Mouse (Mus musculus) Patski (cell line): ENCODE results near the gene Fbxo41. TPM values are rescaled to one million over a fixed set of nuclear protein-coding genes. Genes with fewer than 3 reads are reported as not detected.

Source experiments
- ATAC-seq: fragments of 100-300 bp; one replicate; pipeline ENCODE4 v1.8.0; 2021
- CTCF ChIA-PET: fragments of 350-600 bp; sonication (Branson Sonifier 250); formaldehyde crosslinking; loops from one replicate; lab custom pipeline; 2022; ENCODE audit warnings: inconsistent platforms; lab: Charles Lee
- POLR2A ChIA-PET: fragments of 350-600 bp; sonication (Branson Sonifier 250); formaldehyde crosslinking; loops from one replicate; lab custom pipeline; 2022; ENCODE audit warnings: antibody characterized with exemption, inconsistent platforms; lab: Charles Lee
- DNase-seq: peaks from one replicate; pipeline ENCODE4 v3.0.0-alpha.2; 2011; ENCODE audit warnings: low read depth, low spot score
- H3K27me3 ChIP-seq: fragments of 371-371 bp; one replicate; pipeline ENCODE4 v1.5.1; 2021
- CTCF ChIP-seq: fragments of 100-300 bp; IDR thresholded peaks from one replicate; pipeline ENCODE4 v1.5.1; 2021
- in situ Hi-C: fragments of 300-500 bp; cut with MboI; formaldehyde crosslinking; loops from 3 replicates; pipeline ENCODE4 v1.11.1; 2018; ENCODE audit warnings: low pct_unique_long_range_greater_than_20kb, mixed read lengths
- polyA plus RNA-seq: library from polyadenylated mRNA; unstranded; gene quantifications from one replicate; pipeline ENCODE4 v1.2.3, GENCODE M21; 2021

Gene Fbxo41
- 0.06 TPM for polyA plus RNA-seq

GRCm38 (mm10) chr6:85502911-85503250, at the start of gene Fbxo41:
Fbxo41 (minus strand) TSS chr6:85502994.
- ATAC-seq (no peak), DNase-seq (no peak)
- H3K27me3 ChIP-seq = peaks cover 69% of the 10 kb centered on the region
- CTCF ChIA-PET = no interaction called here
- POLR2A ChIA-PET = no interaction called here
- in situ Hi-C loops = no loop called here
- TF ChIP-seq CTCF = no peak

GRCm38 (mm10) chr6:85547642-85548041, 44.8 kb upstream of the Fbxo41 start:
- CTCF ChIA-PET = interaction anchor here (1.3 kb wide), 1 partner anchor 62 kb away, joined by 3 read pairs; no protein-coding TSS in a partner anchor
- in situ Hi-C loops = no loop called here

GRCm38 (mm10) chr6:85544251-85544881, 41.6 kb upstream of the Fbxo41 start:
- H3K27me3 ChIP-seq = peaks cover 26% of the 10 kb centered on the region
- DNase-seq (no peak), ATAC-seq (no peak)
- no peak for TF ChIP-seq CTCF
- ChIA-PET CTCF (no interaction called here), POLR2A (no interaction called here)
- in situ Hi-C loops = no loop called here

More at GRCm38 (mm10) chr6:85547642-85548041, 44.8 kb upstream of the Fbxo41 start:
- TF ChIP-seq CTCF = no peak
- DNase-seq (no peak), ATAC-seq (no peak)
- H3K27me3 ChIP-seq = peaks cover 18% of the 10 kb centered on the region
- POLR2A ChIA-PET = no interaction called here

- TF ChIP-seq CTCF = no peak
- CTCF ChIA-PET = no interaction called here
- DNase-seq = no peak
- in situ Hi-C loops = no loop called here
- H3K27me3 ChIP-seq = peaks cover 26% of the 10 kb centered on the region
- no peak for ATAC-seq
- POLR2A ChIA-PET = no interaction called here
These were observed 40.8 kb upstream of the Fbxo41 start for GRCm38 (mm10) chr6:85543351-85544175.

GRCm38 (mm10) chr6:85522825-85523224, 20.0 kb upstream of the Fbxo41 start:
- DNase-seq (no peak), ATAC-seq (no peak)
- peaks cover 42% of the 10 kb centered on the region for H3K27me3 ChIP-seq
- CTCF ChIA-PET = no interaction called here
- in situ Hi-C loops = no loop called here
- POLR2A ChIA-PET = no interaction called here
- TF ChIP-seq CTCF = no peak

GRCm38 (mm10) chr6:85522026-85522425, 19.2 kb upstream of the Fbxo41 start:
- no peak for TF ChIP-seq CTCF
- POLR2A ChIA-PET = interaction anchor here (1.1 kb wide), 1 partner anchor 47 kb away, joined by 3 read pairs; no protein-coding TSS in a partner anchor
- peaks cover 45% of the 10 kb centered on the region for H3K27me3 ChIP-seq
- DNase-seq (no peak), ATAC-seq (no peak)
- CTCF ChIA-PET = no interaction called here
- in situ Hi-C loops = no loop called here

GRCm38 (mm10) chr6:85518091-85518693, 15.4 kb upstream of the Fbxo41 start:
- ChIA-PET POLR2A (no interaction called here), CTCF (no interaction called here)
- no peak for ATAC-seq
- in situ Hi-C loops = no loop called here
- no peak for DNase-seq
- H3K27me3 ChIP-seq = peaks cover 45% of the 10 kb centered on the region
- TF ChIP-seq CTCF = no peak

GRCm38 (mm10) chr6:85515941-85516340, 13.1 kb upstream of the Fbxo41 start:
- TF ChIP-seq CTCF = no peak
- ATAC-seq = no peak
- H3K27me3 ChIP-seq = peaks cover 59% of the 10 kb centered on the region
- no peak for DNase-seq
- POLR2A ChIA-PET = no interaction called here
- CTCF ChIA-PET = no interaction called here
- in situ Hi-C loops = no loop called here

- ATAC-seq (no peak), DNase-seq (no peak)
- in situ Hi-C loops = no loop called here
- ChIA-PET POLR2A (no interaction called here), CTCF (no interaction called here)
- H3K27me3 ChIP-seq = peaks cover 55% of the 10 kb centered on the region
- TF ChIP-seq CTCF = no peak
These were observed 10.7 kb upstream of the Fbxo41 start, which contains the start of gene Egr4 for GRCm38 (mm10) chr6:85513531-85513910. Egr4 (minus strand) TSS chr6:85513589.

- H3K27me3 ChIP-seq = peaks cover 56% of the 10 kb centered on the region
- DNase-seq = no peak
- CTCF ChIA-PET = no interaction called here
- in situ Hi-C loops = no loop called here
- POLR2A ChIA-PET = no interaction called here
- ATAC-seq = no peak
- no peak for TF ChIP-seq CTCF
These were observed 10.1 kb upstream of the Fbxo41 start for GRCm38 (mm10) chr6:85512577-85513530.
